Mouse (Mus musculus): ENCODE results near the gene Asb8.

Asb8 gene

DNA sequence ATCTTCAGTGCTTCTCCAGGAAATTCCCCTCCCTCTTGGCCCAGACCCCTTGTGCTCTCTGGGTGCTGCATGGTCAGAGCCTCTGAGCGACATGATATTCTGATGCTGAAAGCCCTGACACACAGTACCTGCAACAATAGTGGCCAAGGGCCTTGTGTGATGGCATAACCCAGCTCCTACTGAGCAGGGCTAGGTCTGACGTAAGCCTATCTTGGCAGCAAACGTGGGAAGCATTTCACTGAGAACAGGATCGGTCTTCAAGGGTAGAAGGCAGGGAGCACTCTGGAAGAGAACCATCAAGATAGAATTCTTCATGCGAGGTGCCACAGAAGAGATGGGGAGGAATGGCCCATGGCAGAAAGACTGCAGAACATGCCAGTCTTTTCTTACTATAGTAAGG lies at the start of gene Asb8:
Asb8 (minus strand) TSS at position 101 of the 400 bp plus-strand sequence.
- ATAC-seq (ENCODE audit: insufficient number of reproducible peaks, low FRiP score, low TSS enrichment), result no peak

DNA sequence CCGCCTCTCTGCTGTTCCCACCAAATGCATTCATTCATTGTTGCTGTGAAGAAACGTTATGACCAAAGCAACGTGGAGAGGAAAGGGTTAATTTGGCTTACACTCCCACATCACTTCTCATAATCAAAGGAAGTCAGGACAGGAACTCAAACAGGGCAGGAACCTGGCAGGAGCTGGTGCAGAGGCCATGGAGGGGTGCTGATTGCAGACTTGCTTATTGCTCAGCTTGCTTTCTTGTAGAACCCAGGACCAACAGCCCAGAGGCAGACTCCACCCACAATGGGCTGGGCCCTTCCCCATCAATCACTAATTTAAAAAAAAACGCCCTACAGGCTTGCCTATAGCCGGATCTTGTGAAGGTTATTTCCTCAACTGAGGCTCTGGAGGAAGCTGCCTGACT lies 48.7 kb upstream of the Asb8 start:
- ATAC-seq (ENCODE audit: insufficient number of reproducible peaks, low FRiP score, low TSS enrichment), result no peak

DNA sequence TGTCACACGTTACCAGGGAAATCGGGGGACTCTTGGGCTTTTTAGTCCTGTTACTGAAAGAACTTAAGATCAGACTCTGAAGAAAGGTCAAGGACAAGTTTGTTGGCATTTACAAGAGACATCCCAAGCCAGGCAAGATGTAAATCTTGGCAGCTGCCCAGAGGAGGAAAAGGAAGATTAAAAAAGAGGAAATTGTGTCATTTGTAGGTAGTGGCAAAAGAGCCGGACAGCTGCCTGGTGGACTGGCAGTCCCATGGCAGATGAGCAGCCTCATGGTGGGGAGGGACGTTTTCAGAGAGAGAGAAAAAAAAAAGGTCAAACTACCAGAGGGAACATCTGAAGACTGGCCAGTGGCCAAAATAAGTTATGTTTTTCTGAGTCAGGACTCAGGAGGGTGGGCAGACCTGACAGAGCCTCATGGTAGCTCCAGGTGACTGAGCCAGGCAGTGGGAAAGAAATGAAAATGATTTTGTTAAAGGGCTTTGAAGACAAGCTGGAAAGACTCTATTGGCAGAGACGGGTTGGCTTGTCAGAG lies 48.0 kb upstream of the Asb8 start:
- no peak for ATAC-seq (ENCODE audit: insufficient number of reproducible peaks, low FRiP score, low TSS enrichment)

DNA sequence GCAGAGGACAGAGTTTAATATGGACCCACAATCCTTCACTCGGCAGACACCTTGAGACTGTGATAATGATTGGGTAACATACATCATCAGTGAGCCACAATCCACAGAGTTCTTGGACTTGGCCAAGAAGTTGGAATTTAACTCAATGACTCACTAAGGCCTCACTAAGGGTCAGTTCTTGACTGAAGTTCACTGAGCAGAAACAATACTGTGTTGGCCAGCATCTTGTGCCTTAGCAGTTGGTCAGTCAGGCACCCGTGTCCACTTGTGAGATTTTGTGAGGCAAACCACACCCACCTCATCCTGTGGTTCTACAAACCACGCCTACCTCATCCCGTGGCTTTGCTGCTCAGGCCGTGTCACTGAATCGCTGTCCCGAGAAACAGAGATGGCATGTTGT lies 44.3 kb upstream of the Asb8 start:
- no peak for ATAC-seq (ENCODE audit: insufficient number of reproducible peaks, low FRiP score, low TSS enrichment)

DNA sequence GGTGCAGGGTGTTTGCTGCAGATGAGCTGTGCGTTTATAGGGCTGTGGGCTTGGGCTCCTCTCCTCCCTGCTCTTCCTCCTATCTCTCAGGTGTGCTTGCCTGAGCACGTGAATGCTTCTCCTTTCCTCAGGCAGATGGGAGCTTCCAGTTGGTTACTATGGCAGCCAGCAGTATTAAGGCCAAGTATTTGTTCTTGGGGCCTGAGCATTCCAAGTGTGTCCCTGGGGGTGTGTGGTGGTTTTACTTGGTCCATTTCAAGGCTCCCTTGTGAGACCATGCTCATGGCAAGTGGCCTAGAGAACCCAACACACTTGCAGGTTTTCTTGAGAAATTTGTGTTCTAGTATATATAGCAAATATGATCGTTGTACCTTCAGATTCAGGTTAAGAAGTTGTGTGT lies 30.0 kb upstream of the Asb8 start, which contains the start of gene Olfr288:
Olfr288 (minus strand) TSS at position 101 of the 400 bp plus-strand sequence.
- no peak for ATAC-seq (ENCODE audit: insufficient number of reproducible peaks, low FRiP score, low TSS enrichment)

DNA sequence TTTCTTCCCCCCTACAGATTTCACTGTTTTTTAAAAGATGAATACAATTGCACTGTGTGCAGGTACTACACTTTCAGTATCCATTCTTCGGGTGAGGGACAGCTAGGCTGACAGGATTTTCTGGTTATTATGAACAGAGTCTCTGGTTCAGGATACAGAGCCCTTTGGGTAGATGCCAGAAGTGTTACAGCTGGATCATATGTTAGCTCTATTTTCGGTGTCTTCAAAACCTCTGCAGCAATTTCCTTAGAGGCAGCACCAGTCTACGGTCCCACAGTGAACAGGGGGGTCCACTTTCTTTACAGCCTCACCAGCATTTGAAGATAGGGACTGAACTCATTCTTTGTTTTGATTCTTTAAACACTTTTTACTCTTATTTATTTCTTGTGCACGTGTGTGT lies 19.0 kb upstream of the Asb8 start:
- ATAC-seq (ENCODE audit: insufficient number of reproducible peaks, low FRiP score, low TSS enrichment), result no peak

DNA sequence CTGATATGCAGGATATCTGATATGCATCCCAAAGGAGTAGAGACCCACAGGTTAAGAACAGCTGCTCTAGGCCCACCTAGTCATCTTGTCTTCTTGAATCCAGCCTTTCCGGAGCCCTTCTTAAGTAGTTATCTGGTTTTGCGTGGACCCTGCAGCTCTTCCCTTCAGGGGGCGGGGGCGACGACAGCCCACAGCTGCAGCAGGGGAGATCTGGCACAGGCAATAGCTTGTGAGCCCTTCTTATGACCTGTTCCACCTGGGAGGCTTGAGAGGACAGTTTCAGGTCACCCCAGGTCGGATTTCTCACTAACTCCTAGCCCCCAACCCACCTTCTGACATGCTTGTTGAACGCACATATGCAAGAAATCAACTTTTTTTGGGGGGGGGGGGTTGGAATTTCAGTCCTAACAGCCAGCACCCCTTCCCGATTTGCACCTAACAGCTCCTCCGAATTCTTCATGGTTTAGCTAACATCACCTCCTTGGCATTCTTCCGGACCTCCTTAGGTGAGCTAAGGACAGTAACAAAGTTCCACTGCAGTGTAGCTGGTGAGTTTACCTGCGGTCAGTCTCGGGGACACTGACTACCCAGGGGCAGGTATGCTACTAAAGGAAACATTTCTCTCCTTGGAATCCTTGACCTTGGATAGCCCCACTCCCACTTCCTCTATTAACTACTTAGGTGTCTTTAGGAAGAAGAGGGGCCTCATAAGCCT lies 16.6 kb upstream of the Asb8 start:
- no peak for ATAC-seq (ENCODE audit: insufficient number of reproducible peaks, low FRiP score, low TSS enrichment)

DNA sequence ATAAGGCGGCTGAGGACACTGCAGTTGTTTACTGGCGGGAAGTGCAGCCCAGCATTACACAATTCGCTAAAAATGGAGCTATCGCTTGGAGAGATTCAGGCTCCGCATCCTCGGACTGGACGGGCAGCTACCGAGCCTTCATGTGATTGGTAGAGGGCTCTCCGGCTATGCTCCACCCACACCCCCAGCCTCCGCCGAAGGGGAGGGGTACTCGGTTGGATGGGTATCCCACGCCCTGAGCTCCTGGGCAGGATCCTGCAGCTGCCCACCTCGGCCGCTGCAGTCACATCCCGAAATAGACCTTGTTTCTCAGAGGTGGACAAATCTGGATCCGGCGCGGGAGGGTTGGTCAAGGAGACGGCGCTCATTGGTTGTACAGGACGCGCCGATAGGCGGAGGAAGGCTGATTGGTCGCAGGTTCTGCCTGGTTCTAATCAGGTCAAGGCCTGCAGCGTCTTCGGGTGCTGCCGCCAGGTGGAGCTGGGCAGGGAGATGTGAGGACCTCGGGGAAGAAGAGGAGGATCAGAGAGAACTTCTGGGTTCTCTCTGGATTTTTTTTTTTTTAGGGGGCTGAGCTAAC lies 15.8 kb upstream of the Asb8 start:
- ATAC-seq (ENCODE audit: insufficient number of reproducible peaks, low FRiP score, low TSS enrichment), result peak; percentile 99

DNA sequence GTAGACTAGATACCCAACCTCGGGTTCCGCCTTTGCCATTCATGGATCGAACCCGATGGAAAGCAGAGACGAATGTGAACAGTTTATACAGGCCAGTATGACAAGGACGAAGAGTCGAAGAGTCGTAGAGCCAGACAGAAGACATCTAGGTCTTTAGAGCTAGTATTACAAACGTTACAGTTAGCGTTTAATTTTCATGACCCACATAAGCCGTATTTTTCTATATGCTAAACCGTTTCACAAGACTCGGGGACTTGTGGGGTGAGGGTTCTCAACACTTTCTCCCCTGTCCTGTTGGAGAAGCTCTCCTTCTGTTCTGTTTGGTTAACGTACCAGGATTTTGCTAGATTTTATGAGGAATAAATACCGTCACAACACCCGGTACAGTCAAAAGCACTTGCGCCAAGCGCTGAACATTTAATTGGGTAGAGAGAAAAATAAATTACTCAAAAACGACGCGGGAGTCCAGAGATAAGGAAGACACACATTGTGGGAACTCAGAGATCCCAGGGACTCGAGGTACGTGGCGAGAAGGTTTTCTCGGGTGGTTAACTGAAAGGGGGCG lies 15.2 kb upstream of the Asb8 start:
- 0 out of 2 replicates have a peak, but pooled peaks have one; percentile 7 for ATAC-seq (ENCODE audit: insufficient number of reproducible peaks, low FRiP score, low TSS enrichment)

DNA sequence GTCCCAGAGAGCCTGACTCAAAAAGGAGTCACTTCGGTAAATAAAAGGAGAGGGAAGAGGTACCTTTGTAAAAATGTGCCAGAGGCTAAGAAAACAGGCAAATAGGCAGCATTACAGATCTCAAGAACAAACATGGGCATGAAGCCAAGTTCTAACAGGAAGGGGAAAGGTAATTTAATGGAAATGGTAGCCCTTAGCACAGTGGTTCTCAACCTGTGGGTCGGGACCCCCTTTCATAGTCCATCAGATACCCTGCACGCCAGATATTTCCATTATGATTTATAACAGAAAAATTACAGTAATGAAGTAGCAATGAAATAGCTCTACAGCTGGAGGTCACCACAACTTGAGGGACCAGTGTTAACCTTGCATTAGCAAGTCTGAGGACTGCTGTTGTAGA lies 11.9 kb upstream of the Asb8 start:
- ATAC-seq (ENCODE audit: insufficient number of reproducible peaks, low FRiP score, low TSS enrichment), result no peak

DNA sequence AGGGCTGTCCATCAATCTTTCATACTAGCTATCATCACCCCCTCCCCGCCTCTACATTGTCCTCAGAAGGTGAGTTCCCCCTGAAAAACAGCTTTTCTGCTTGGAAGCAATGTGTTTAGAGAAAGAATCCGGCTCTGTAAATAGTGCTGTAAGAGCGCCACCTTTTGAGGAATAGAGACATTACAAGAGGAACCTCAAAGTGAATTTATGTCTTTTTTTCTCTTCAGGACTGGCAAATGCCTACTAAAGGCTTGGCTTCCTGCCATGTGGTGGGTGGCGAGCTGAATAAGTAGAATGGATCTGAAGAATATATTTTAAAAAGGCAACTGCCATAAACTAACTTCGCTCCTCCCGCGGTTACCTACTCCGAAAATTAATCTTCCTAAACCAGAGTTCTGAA lies 8.4 kb upstream of the Asb8 start:
- no peak for ATAC-seq (ENCODE audit: insufficient number of reproducible peaks, low FRiP score, low TSS enrichment)

DNA sequence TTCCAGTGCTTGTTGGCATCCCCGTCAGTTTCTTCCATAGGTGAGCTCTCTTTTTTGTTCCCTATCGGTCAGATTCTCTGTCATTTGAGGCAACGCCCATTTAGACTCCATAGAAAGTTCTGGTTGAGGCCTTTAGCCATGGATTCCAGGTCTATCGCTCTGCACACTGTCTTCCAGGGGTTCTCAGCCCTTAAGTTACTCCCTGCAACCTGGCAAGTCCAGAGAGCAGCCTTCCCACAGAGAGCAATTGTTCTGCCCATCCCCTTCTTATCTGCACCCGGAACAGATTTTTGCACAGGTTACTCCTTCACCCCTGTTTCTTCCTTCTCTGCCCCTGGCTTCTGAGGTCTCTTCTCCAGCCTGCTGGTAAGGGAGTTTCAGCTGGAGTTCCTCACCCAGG lies 6.7 kb upstream of the Asb8 start:
- ATAC-seq (ENCODE audit: insufficient number of reproducible peaks, low FRiP score, low TSS enrichment), result no peak

DNA sequence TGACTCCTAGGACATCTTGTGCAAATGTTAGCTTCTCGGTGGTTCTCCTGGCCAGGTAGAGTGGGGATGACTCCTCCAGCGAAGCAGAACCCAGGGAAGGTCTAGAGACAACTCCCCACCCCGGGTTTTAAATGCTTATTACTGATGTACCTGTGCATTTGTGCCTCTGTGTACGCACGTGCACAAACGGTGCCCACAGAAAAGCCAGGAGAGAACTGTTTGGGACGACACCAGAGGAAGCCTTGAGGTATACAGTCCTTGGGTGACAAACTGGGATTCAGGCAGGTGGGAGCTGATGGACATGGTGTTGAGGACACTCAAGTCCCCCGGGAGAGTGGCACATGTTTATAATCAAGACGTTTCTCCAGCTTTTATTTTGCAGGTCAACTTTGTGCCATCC lies 5.5 kb upstream of the Asb8 start:
- ATAC-seq (ENCODE audit: insufficient number of reproducible peaks, low FRiP score, low TSS enrichment), result no peak

DNA sequence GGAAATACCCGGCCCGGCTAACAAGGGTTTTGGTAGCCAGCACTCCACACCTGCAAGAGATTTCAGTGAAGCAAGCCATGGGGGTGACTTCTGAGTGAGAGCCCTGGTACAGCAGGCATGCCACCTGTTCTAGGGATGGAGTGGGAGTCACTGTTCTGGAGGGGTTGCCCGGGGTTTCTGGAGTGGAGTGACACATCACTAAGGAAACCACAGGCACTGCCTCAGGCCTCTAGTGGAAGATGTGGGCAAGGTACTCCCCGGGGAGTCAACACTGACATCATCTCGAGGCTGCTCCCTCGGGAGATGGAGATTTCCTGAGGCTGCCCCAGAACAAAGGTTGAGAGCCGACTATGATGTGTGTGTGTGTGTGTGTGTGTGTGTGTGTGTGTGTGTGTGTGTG lies 4.9 kb upstream of the Asb8 start:
- ATAC-seq (ENCODE audit: insufficient number of reproducible peaks, low FRiP score, low TSS enrichment), result no peak

DNA sequence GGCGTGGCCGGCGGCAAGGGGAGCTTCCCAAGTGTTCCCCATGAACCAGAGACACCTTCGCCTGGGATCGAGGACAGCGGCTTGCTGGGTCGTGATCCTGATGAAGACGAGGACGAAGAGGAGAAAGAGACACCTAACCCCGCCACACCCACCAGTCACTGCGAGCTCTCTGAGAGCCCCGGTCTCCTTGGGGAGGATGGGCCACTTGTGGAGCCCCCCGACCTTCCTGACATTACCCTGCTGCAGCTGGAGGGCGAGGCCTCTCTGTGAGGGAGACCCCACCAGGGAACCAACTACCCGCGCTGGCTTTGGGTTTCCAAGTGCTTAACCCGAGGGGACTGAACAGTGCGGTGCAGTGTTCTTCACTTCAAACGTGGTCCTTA lies 3.2 kb upstream of the Asb8 start:
- ATAC-seq (ENCODE audit: insufficient number of reproducible peaks, low FRiP score, low TSS enrichment), result no peak

DNA sequence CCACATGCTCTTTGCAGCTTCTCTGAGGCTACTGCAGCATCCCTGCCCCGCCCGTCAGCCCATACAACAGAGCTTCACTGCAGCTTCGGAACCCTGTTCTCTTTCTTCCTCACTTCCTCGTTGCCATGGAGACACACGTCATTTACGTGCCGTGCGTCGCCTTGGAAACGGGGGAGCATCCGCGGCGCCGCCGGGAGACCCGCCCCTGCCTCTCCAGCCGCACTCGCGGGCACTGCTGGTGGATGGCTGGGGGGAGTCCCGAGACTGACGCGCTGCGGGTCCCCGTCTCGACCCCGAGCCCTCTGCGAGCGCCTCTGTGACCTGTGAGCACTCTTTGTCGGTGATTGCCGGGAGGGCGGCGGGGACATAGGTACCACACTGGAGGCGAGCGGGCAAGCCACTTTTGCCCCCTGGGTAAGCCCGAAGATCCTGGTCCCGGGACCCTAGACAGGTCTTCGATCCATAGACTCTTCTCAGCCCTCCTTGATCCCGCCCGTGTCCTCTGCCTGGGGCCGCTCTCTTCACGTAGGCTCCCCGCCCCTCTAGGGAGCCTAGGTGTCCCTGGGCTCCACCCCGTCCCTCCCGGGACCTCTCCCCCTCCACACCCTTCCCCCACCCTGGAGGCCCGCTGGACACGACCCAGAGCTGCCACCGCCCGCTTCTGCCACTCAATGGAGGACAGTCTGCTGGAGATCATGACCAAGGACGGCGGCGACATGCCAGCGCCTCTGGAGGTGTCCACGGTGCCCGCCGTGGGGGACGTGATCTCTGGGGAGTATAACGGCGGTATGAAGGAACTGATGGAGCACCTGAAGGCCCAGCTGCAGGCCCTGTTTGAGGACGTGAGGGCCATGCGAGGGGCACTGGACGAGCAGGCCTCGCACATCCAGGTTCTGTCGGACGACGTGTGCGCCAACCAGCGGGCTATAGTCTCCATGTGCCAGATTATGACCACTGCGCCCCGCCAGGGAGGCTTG lies 2.5 kb upstream of the Asb8 start:
- peak; percentile 92 for ATAC-seq (ENCODE audit: insufficient number of reproducible peaks, low FRiP score, low TSS enrichment)

DNA sequence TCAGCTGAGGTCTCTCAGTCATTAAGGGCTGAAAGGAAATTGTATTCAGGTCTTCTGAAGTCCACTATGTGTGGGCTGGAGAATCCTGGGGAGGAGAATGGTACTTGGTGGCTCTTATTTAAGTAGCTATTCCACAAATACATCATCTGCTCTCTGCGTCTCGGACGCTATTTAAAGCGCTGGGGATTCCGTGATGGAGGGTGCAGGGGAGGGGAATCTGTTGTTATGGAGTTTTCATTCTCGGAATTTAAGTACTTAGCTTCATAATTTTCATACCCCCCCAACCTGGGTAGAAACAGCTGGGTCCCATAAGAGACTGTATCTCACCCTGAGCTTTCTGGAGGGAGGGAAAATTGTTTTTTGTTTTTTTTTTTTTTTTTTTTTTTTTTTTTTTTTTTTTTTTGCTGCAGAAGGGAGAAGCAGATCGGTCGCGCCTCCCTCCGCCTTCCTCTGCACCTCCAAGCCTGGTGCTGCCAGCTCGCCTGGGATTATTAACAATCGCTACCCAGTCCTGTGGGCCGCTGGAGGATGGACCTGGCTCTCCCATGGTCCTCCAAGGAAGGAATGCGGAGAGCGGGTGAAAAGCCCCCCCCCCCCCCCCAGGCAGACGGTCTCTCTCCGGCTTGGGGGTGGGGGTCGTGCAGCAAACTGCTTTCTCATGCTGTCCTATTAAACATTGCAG lies 1.7 kb upstream of the Asb8 start, which contains the start of gene Ccdc184:
Ccdc184 (plus strand) TSS at position 196 of the 682 bp plus-strand sequence.
- peak; percentile 65 for ATAC-seq (ENCODE audit: insufficient number of reproducible peaks, low FRiP score, low TSS enrichment)

DNA sequence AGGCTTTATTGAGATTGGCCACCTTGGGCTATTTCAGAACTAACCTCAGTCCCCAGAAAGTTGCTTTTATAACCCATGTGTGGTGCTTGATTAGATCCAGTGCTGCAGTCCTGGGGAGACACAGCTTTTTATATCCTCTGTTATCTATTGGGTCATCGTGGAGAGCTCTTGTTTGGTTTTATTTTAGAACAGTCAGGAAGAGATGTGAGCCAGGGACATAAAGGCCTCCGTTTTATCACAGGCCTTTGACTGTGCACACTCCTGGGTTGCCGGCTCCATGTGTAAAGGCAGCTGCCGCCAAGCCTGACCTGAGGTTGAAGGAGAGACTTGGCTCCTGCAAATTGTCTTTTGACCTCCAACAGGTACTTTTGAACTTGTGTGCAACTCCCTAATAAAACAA lies 2.9 kb downstream of the Asb8 start:
- ATAC-seq (ENCODE audit: insufficient number of reproducible peaks, low FRiP score, low TSS enrichment), result no peak

DNA sequence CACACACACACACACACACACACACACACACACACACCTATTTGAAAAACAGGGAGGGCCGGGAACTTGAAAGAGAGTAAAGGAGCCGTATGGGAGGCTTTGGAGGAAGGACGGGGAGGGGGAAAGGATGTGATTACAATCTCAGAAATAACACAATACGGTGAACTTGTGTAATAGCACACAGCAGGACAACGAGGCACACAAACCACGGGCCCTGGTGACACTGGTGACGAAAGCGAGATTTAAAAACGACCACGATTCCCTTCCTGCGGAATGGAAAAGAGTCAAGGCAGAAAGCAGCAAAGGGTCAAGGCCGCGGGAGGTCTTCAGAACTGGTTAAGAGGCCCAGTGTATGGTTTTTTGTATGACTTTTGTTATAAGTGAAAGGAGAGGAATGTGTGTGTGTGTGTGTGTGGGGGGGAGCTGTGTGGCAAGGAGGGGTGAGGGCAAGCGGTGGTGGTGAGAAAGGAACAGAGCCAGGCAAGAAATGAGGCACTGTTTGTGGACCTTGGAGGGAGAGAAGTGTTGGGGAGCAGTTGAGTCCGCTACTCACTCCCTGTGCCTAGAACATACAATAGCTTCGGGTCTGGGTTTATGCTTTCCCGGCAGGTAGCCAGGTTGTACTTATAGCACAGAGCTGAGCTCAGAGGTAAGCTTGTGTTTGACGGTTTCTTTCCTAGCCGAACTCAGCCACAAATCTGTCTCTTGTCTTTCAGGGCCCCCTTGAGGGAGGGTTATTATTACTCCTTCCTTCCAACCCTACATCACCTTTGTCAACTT lies 4.2 kb downstream of the Asb8 start:
- no peak for ATAC-seq (ENCODE audit: insufficient number of reproducible peaks, low FRiP score, low TSS enrichment)

All from cerebellum, adult (tissue).